Mouse (Mus musculus): ENCODE results near the gene Ghr.

- TF ChIP-seq POLR2A (IDR thresholded peaks at IDR 0.05; ENCODE audit: low read depth, low read length), result no peak
- no peak for TF ChIP-seq CTCF (IDR thresholded peaks at IDR 0.05; ENCODE audit: extremely low read depth, insufficient read depth, insufficient read length, insufficient replicate concordance)
Measured at GRCm38 (mm10) chr15:3395700-3396099, 187.6 kb downstream of the Ghr start.
